Mouse (Mus musculus) kidney, embryonic 15.5 days (tissue): ENCODE results near the gene Tgm4. TPM values are rescaled to one million over a fixed set of nuclear protein-coding genes. Genes with fewer than 3 reads are reported as not detected.

Experiments used
- ATAC-seq: fragments of 200-750 bp; cut with Nextera tagmentation; replicated peaks from 2 replicates; pipeline ENCODE4 v1.8.0; 2017; ENCODE audit warnings: moderate TSS enrichment; ENCODE audit not compliant: low FRiP score
- H3K27ac ChIP-seq: fragments of 300-500 bp; sonication (generic); 2 replicates; pipeline ENCODE4 v1.5.1; 2015; ENCODE audit warnings: mild to moderate bottlenecking, inconsistent platforms
- H3K27me3 ChIP-seq: fragments of 300-500 bp; sonication (generic); 2 replicates; pipeline ENCODE4 v1.6.1; 2015; ENCODE audit warnings: inconsistent platforms
- H3K36me3 ChIP-seq: fragments of 300-500 bp; sonication (generic); 2 replicates; pipeline ENCODE4 v1.6.1; 2015; ENCODE audit warnings: inconsistent platforms
- H3K4me1 ChIP-seq: fragments of 300-500 bp; sonication (generic); 2 replicates; pipeline ENCODE4 v1.6.1; 2015; ENCODE audit warnings: inconsistent platforms
- H3K4me2 ChIP-seq: fragments of 300-500 bp; sonication (generic); 2 replicates; pipeline ENCODE4 v1.6.1; 2015; ENCODE audit warnings: moderate library complexity, mild to moderate bottlenecking, inconsistent platforms
- H3K4me3 ChIP-seq: fragments of 300-500 bp; sonication (generic); replicated peaks from 2 replicates; pipeline ENCODE4 v1.5.1; 2015; ENCODE audit warnings: mild to moderate bottlenecking, inconsistent platforms
- H3K9ac ChIP-seq: fragments of 300-500 bp; sonication (generic); 2 replicates; pipeline ENCODE4 v1.6.1; 2015; ENCODE audit warnings: mild to moderate bottlenecking, inconsistent platforms
- H3K9me3 ChIP-seq: fragments of 300-500 bp; sonication (generic); replicated peaks from 2 replicates; pipeline ENCODE4 v1.6.1; 2016; ENCODE audit warnings: inconsistent platforms
- WGBS: fragments of 180-500 bp; shearing (Covaris S2); methylation state at CpG from one replicate; pipeline ENCODE4 v1.1.7; 2015; ENCODE audit warnings: mixed read lengths; 5-methylcytosine and 5-hydroxymethylcytosine counted together
- polyA plus RNA-seq: library from polyadenylated mRNA; unstranded; fragments of >200 nt; fragmentation: Nextera tagmentation; extraction: Ambion mirVana; gene quantifications from 2 replicates; pipeline ENCODE4 v1.2.1, GENCODE M21; 2015

Gene Tgm4
- polyA plus RNA-seq, 1 experiment from 2014 or later, result 0.70 TPM

DNA sequence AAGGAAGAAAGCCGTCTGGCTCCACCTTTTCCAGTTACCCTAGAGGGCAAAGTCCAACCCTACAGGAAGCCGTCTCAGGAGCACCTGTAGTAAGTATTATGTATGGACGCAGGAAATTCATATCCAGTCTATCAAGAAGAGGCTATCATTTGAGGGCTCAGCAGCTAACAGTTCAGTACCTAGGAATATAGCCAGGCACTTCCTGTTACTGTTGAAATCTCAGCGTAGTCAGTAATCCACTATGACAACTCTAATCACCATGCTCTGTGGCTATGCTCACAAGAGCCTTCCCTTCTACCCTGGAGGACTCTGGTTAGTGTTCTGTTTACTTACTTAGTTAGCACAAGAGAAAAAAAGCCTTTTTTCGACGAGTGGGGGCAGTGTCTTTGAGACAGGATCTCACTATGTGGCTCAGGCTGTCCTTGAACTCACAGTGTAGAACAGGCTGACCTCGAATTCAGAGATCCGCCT, 77.3 kb downstream of the Tgm4 start:
- Histone ChIP-seq H3K4me1 (peaks cover 20% of the 10 kb centered on the region), H3K4me3 (peak overlapping the region; percentile 85), H3K27me3 (no peaks in the 10 kb centered on the region), H3K36me3 (peaks cover 22% of the 10 kb centered on the region), H3K9ac (0 out of 2 replicates have a peak overlapping the region, but pooled peaks have one; percentile 84), H3K27ac (no peak overlapping the region), H3K9me3 (no peaks in the 10 kb centered on the region), H3K4me2 (peak overlapping the region; percentile 80)
- no peak for ATAC-seq
- WGBS, result 56% methylated on average over 8 of the region's 8 CpGs

DNA sequence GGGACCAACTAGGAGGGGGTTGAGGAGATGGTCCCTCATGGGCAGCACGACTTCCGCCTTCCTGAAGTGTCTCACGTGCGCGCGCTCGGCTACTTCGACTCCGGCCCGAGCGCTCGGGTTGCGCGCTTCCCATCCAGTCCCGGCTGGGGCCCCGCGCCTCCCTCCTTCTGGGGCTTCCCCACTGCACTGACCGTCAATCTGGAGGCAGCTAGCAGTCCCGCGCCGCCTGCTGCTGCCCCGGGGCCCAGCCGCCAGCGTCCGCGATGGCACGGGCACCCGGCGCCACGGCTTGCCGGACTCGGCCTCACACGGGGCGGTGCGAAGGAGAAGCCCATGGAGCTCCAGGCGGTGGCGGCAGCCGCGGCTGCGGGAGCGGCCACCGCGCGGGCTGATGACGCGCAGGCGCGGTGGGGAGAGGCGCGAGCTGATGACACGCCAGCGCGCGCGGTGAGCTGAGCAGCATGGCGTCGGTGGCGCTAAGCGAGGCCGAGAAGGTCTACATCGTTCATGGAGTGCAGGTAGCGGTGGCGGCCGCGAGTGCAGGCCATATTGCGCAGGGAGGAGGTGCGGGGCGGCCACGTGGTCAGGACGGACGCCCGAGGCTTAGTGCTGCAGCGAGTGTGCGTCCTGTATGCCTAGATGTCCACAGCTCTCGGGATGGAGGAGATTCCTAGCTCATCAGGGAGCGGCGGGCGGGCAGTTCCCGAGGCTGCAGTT, 78.4 kb downstream of the Tgm4 start, which contains the start of the genes Zdhhc3 and Exosc7:
Zdhhc3 (minus strand) TSS at position 401 of the 717 bp plus-strand sequence.
Exosc7 (plus strand) TSS at position 411 of the 717 bp plus-strand sequence.
- no peaks in the 10 kb centered on the region for H3K9me3 ChIP-seq
- H3K4me1 ChIP-seq, result peaks cover 20% of the 10 kb centered on the region
- ATAC-seq, result peak; percentile 95
- peak within 1 kb of the TSS; percentile 85 for H3K4me3 ChIP-seq
- peak within 1 kb of the TSS; percentile 80 for H3K4me2 ChIP-seq
- WGBS, result under 1% methylated on average over 79 of the region's 79 CpGs
- peaks cover 29% of the 10 kb centered on the region for H3K36me3 ChIP-seq
- peak within 1 kb of the TSS; percentile 94 for H3K27ac ChIP-seq
- H3K27me3 ChIP-seq, result no peaks in the 10 kb centered on the region
- H3K9ac ChIP-seq, result peak within 1 kb of the TSS; percentile 84

- Histone ChIP-seq H3K27me3 (no peaks in the 10 kb centered on the region), H3K9me3 (no peaks in the 10 kb centered on the region), H3K27ac (no peak overlapping the region), H3K9ac (peak overlapping the region; percentile 84), H3K4me3 (peak overlapping the region; percentile 85), H3K36me3 (peaks cover 34% of the 10 kb centered on the region), H3K4me2 (peak overlapping the region; percentile 80), H3K4me1 (peaks cover 20% of the 10 kb centered on the region)
- WGBS, result 58% methylated on average over 6 of the region's 6 CpGs
- no peak for ATAC-seq
Observed at GRCm38 (mm10) chr9:123113931-123114330, 79.4 kb downstream of the Tgm4 start.

DNA sequence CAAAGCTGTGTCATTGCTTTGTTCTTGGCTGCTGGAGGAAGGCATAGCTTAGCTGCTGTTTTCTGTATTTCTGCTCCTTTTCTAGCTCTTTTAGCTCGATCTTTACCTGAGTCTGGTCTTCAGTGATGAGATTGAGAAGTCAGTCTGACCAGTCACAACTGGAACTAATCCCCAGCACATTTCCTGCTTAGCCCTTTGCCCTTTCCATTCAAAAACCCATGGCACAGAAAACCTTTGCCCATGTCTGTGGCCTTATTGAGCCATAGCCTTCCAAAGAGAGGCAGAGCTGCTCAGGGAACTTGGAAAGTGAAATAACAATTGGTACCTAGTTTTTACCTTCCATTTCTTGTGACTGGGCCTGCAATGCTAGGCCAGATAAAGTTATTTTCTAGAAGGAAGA, 81.0 kb downstream of the Tgm4 start:
- ATAC-seq, result no peak
- Histone ChIP-seq H3K27me3 (no peaks in the 10 kb centered on the region), H3K27ac (no peak overlapping the region), H3K4me1 (peaks cover 20% of the 10 kb centered on the region), H3K4me3 (no peak overlapping the region), H3K9me3 (no peaks in the 10 kb centered on the region), H3K36me3 (peaks cover 50% of the 10 kb centered on the region), H3K9ac (no peak overlapping the region), H3K4me2 (no peak overlapping the region)
- WGBS, result 91% methylated on average over 1 of the region's 1 CpGs

Other genes with a start within 250 kb of the Tgm4 start
- 5.2 and 6.3 TPM in 2 replicates for gene Tcaim, start 229.2 kb upstream of the Tgm4 start, polyA plus RNA-seq
- 0.39 and 0.44 TPM in 2 replicates for gene Gm35549, start 190.7 kb upstream of the Tgm4 start, polyA plus RNA-seq
- 70.8 and 71.3 TPM in 2 replicates for gene Zfp445, start 168.7 kb upstream of the Tgm4 start, polyA plus RNA-seq
- gene Zkscan7, start 149.0 kb upstream of the Tgm4 start, polyA plus RNA-seq, result 5.0 TPM in 2 replicates
- 24.0 and 25.2 TPM in 2 replicates for gene Zfp105, start 111.7 kb upstream of the Tgm4 start, polyA plus RNA-seq
- 26.8 and 33.1 TPM in 2 replicates for gene 1110059G10Rik, start 83.7 kb upstream of the Tgm4 start, polyA plus RNA-seq
- 59.3 and 60.1 TPM in 2 replicates for gene Kif15, start 83.7 kb upstream of the Tgm4 start, polyA plus RNA-seq
- 19.9 and 20.9 TPM in 2 replicates for gene Tmem42, start 13.4 kb upstream of the Tgm4 start, polyA plus RNA-seq
- gene Zdhhc3, start 78.5 kb downstream of the Tgm4 start, polyA plus RNA-seq, result 73.2 and 75.9 TPM in 2 replicates
- 125 and 133 TPM in 2 replicates for gene Exosc7, start 78.5 kb downstream of the Tgm4 start, polyA plus RNA-seq
- gene Clec3b, start 116.2 kb downstream of the Tgm4 start, polyA plus RNA-seq, result 0.72 and 1.6 TPM in 2 replicates
- 7.5 and 7.7 TPM in 2 replicates for gene Cdcp1, start 181.3 kb downstream of the Tgm4 start, polyA plus RNA-seq
- 7.2 and 8.8 TPM in 2 replicates for gene Tmem158, start 226.0 kb downstream of the Tgm4 start, polyA plus RNA-seq